Mouse (Mus musculus) limb, embryonic 11.5 days (tissue): Measurements from ENCODE around the gene Depdc1a. TPM values are rescaled to one million over a fixed set of nuclear protein-coding genes. Genes with fewer than 3 reads are reported as not detected.
"Not testable (repeated sequence)": the region's sequence is repeated elsewhere in the genome, so short reads cannot be mapped to it uniquely, and the experiment has no call there.

Experiments used
- ATAC-seq: fragments of 200-750 bp; cut with Nextera tagmentation; 2 replicates; pipeline ENCODE4 v1.8.0; 2017; ENCODE audit warnings: low read depth; ENCODE audit not compliant: insufficient number of reproducible peaks, low FRiP score, low TSS enrichment
- DNase-seq: peaks from one replicate; pipeline ENCODE4 v3.0.0-alpha.2; 2015; ENCODE audit warnings: low spot score
- H3K27ac ChIP-seq: fragments of 300-500 bp; sonication (generic); replicated peaks from 2 replicates; pipeline ENCODE4 v1.5.1; 2014; ENCODE audit warnings: low read depth, mild to moderate bottlenecking, low read length
- H3K27me3 ChIP-seq: fragments of 300-500 bp; sonication (generic); 2 replicates; pipeline ENCODE4 v1.6.1; 2014; ENCODE audit warnings: mild to moderate bottlenecking, low read length, mixed read lengths; ENCODE audit not compliant: control insufficient read depth, insufficient read depth
- H3K36me3 ChIP-seq: fragments of 300-500 bp; sonication (generic); 2 replicates; pipeline ENCODE4 v1.6.1; 2014; ENCODE audit warnings: mild to moderate bottlenecking, low read length, moderate library complexity, mixed read lengths; ENCODE audit not compliant: control insufficient read depth, insufficient read depth
- H3K4me1 ChIP-seq: fragments of 300-500 bp; sonication (generic); 2 replicates; pipeline ENCODE4 v1.6.1; 2014; ENCODE audit warnings: low read length, mixed read lengths; ENCODE audit not compliant: control insufficient read depth, insufficient read depth
- H3K4me2 ChIP-seq: fragments of 300-500 bp; sonication (generic); 2 replicates; pipeline ENCODE4 v1.6.1; 2014; ENCODE audit warnings: low read depth, mild to moderate bottlenecking, moderate library complexity; ENCODE audit not compliant: severe bottlenecking
- H3K4me3 ChIP-seq: fragments of 300-500 bp; sonication (generic); 2 replicates; pipeline ENCODE4 v1.5.1; 2014; ENCODE audit warnings: low read depth, low read length
- H3K9ac ChIP-seq: fragments of 300-500 bp; sonication (generic); 2 replicates; pipeline ENCODE4 v1.6.1; 2014; ENCODE audit warnings: mild to moderate bottlenecking, low read length
- H3K9me3 ChIP-seq: fragments of 300-500 bp; sonication (generic); 2 replicates; pipeline ENCODE4 v1.6.1; 2016; ENCODE audit warnings: low read length; ENCODE audit not compliant: control insufficient read depth
- WGBS: fragments of 180-500 bp; shearing (Covaris S2); extraction: QIAGEN DNeasy Blood & Tissue Kit; methylation state at CpG from one replicate; pipeline ENCODE4 v1.1.7; 2014; 5-methylcytosine and 5-hydroxymethylcytosine counted together
- polyA plus RNA-seq: library from polyadenylated mRNA; unstranded; fragments of >200 nt; fragmentation: Nextera tagmentation; extraction: Ambion mirVana; gene quantifications from 2 replicates; pipeline ENCODE4 v1.2.1, GENCODE M21; 2014

Depdc1a gene
- 47.7 and 50.1 TPM in 2 replicates for polyA plus RNA-seq

DNA sequence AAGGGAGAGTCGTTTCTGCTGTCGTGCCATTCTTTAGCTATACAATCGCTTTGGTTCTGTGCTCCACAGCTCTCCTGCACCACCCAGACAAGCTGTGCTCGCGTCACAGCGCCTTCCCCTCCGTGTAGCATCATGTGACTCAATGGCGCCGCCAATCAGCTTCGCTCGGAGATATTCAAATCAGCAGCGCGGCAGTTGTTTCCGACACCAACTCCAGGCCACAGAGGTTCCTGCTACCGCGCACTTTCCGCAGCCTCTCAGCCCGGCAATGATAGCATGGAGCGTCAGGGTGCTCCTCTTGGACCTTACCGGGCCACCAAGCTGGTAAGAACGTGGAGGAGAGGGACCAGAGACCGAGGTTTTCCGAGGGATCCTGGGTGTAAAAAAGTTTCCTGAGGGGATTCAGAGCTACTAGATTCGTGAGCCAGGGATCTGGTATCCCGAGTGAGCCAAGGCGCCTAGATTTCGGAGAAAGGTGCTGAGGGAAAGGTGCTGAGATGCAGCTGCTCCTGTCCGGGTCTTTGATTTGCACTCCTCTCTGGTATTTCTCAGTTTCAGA is at the start of gene Depdc1a:
Gene Depdc1a (plus strand): TSS at position 191 of the 559 bp plus-strand sequence.
- H3K27ac ChIP-seq: no peak within 1 kb of the TSS
- H3K27me3 ChIP-seq: no peaks in the 10 kb centered on the region
- WGBS: under 1% methylated on average over 28 of the region's 28 CpGs
- peak within 1 kb of the TSS; percentile 51 for H3K4me3 ChIP-seq
- ATAC-seq: peak; percentile 100
- peak within 1 kb of the TSS; percentile 30 for H3K4me2 ChIP-seq
- no peaks in the 10 kb centered on the region for H3K9me3 ChIP-seq
- no peaks in the 10 kb centered on the region for H3K4me1 ChIP-seq
- H3K9ac ChIP-seq: peak within 1 kb of the TSS; percentile 69
- no peaks in the 10 kb centered on the region for H3K36me3 ChIP-seq
- DNase-seq: peak; percentile 91

GRCm38 (mm10) chr3:159470059-159470458 is 25.2 kb upstream of the Depdc1a start:
- no peak overlapping the region for H3K27ac ChIP-seq
- H3K4me2 ChIP-seq: no peak overlapping the region
- H3K27me3 ChIP-seq: no peaks in the 10 kb centered on the region
- no peak overlapping the region for H3K9ac ChIP-seq
- no peak for DNase-seq
- no peaks in the 10 kb centered on the region for H3K36me3 ChIP-seq
- no peaks in the 10 kb centered on the region for H3K4me1 ChIP-seq
- no peaks in the 10 kb centered on the region for H3K9me3 ChIP-seq
- WGBS: 81% methylated on average over 1 of the region's 1 CpGs
- no peak for ATAC-seq
- H3K4me3 ChIP-seq: no peak overlapping the region

DNA sequence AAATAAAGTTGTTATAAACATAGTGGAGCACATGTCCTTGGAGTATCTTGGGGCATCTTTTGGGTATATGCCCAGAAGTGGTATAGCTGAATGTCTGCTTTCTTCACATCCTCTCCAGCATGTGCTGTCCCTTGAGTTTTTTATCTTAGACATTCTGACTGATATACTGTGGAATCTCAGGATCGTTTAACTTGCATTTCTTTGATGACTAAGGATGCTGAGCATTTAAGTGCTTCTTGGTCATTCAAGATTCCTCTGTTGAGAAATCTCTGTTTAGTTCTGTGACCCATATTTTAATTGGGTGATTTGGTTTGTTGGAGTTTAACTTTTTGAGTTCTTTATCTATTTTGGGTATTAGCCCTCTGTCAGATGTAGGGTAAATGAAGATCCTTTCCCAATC is 19.8 kb upstream of the Depdc1a start:
- H3K4me3 ChIP-seq: no peak overlapping the region
- no peak overlapping the region for H3K4me2 ChIP-seq
- DNase-seq (no peak), ATAC-seq (no peak)
- H3K9me3 ChIP-seq: no peaks in the 10 kb centered on the region
- H3K27ac ChIP-seq: no peak overlapping the region
- no peaks in the 10 kb centered on the region for H3K27me3 ChIP-seq
- 79% methylated on average over 1 of the region's 1 CpGs for WGBS
- no peaks in the 10 kb centered on the region for H3K4me1 ChIP-seq
- no peak overlapping the region for H3K9ac ChIP-seq
- H3K36me3 ChIP-seq: no peaks in the 10 kb centered on the region

DNA sequence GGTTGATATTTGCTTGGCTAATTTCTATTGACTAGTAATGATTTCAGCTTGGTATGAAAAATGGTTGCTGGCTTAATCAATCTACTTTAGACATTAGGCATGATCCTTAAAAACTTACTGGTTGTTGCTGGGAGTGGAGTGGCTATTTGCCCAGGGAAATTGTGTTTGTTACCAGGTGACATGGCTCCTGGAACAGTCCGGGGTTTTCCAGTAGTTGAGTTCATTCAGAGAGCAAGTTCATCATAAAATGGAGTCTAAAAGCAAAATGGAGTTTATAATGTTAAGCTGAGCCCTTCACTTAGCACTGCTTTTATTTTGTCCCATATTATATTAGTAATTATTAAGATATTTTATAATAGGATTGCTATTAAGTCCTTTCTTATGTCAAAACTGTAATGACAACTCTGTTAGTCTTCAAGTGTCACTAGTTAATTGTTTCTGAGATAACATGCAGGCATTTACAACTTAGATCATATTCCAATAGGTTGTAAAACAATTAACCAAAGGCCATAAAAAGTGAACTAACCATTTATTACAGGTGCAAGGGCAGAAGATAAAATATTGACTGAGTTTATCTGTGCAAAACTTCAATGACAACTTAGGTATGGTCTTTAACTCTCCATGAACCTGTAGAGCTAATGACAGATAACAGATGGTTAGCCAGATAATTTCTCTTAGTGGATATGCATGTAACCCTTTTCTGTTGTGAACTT is 17.8 kb upstream of the Depdc1a start:
- Histone ChIP-seq H3K9me3 (no peaks in the 10 kb centered on the region), H3K4me3 (no peak overlapping the region), H3K36me3 (no peaks in the 10 kb centered on the region), H3K4me1 (no peaks in the 10 kb centered on the region), H3K4me2 (no peak overlapping the region), H3K27ac (no peak overlapping the region), H3K27me3 (no peaks in the 10 kb centered on the region), H3K9ac (no peak overlapping the region)
- WGBS: 85% methylated on average over 1 of the region's 1 CpGs
- ATAC-seq (no peak), DNase-seq (no peak)

GRCm38 (mm10) chr3:159494709-159495108 is 524 bp upstream of the Depdc1a start:
- not testable (repeated sequence) for H3K9me3 ChIP-seq, H3K27me3 ChIP-seq, DNase-seq, H3K36me3 ChIP-seq, ATAC-seq, H3K4me1 ChIP-seq, H3K27ac ChIP-seq
- Histone ChIP-seq H3K4me3 (peak overlapping the region; percentile 51), H3K9ac (peak overlapping the region; percentile 69), H3K4me2 (peak overlapping the region; percentile 30; the same call in 1 of the 2 replicates)

DNA sequence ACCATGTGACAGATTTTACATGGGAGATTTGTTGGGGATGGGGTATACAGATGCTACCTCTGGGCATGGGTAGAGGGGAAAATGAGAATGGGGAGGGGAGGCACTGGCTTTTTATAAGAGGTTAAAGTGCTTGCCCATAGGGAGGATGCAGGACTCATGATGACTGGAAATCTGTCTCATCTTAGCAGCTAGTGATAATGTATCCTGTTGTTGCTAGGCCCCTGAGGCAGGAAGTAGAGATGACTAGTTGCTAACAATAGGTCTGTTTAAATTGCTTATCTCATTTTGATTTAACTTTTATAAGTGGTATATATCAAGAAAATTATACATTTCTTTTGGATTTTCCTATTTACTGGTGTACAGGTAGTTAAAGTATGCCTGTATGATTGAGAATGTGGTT is 13.7 kb downstream of the Depdc1a start:
- no peak for DNase-seq
- Histone ChIP-seq H3K4me1 (no peaks in the 10 kb centered on the region), H3K9ac (no peak overlapping the region), H3K27me3 (no peaks in the 10 kb centered on the region), H3K27ac (no peak overlapping the region), H3K9me3 (no peaks in the 10 kb centered on the region), H3K4me2 (no peak overlapping the region), H3K4me3 (no peak overlapping the region), H3K36me3 (no peaks in the 10 kb centered on the region; the same call in 1 of the 2 replicates)
- no peak for ATAC-seq

GRCm38 (mm10) chr3:159528563-159528962 is 33.3 kb downstream of the Depdc1a start:
- Histone ChIP-seq H3K9me3 (no peaks in the 10 kb centered on the region), H3K4me1 (no peaks in the 10 kb centered on the region), H3K27ac (no peak overlapping the region), H3K4me2 (no peak overlapping the region), H3K4me3 (no peak overlapping the region), H3K36me3 (0 out of 2 replicates have a peak, but pooled peaks cover 2% of the 10 kb centered on the region), H3K27me3 (no peaks in the 10 kb centered on the region), H3K9ac (no peak overlapping the region)
- ATAC-seq (no peak), DNase-seq (no peak)

- WGBS: 79% methylated on average over 3 of the region's 3 CpGs
- no peaks in the 10 kb centered on the region for H3K9me3 ChIP-seq
- no peaks in the 10 kb centered on the region for H3K4me1 ChIP-seq
- ATAC-seq (no peak; the same call in 1 of the 2 replicates), DNase-seq (no peak)
- H3K9ac ChIP-seq: no peak overlapping the region
- no peak overlapping the region for H3K4me2 ChIP-seq
- H3K4me3 ChIP-seq: no peak overlapping the region
- no peak overlapping the region for H3K27ac ChIP-seq
- no peaks in the 10 kb centered on the region for H3K27me3 ChIP-seq
- H3K36me3 ChIP-seq: no peaks in the 10 kb centered on the region
Observed at GRCm38 (mm10) chr3:159548303-159548702, 53.1 kb downstream of the Depdc1a start.
